Comparison of ENCODE assay signal across 16 mouse cellular contexts in the genomic region with DNA sequence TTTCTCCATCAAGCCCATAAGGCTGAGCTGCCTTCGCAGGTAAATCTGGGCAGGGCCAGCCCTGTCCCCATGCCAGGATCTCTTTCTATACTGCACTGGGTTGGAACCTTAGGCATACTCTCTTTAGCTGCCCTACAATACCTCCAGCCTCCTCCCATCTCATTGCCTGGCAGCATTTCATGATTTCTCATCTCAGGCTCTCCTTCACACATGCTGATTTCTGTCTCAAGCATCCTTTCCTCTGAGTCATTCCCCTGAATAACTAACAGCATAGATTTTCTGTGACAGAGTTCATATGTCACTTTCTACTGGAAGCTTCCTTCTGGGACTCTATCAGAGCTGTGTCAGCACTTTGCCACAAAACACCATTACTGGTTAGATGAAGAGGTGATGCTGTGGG.
DNase-seq lines count a peak whose midpoint lies in the region.
"Had no signal": no experiment of that assay in that cellular context is flagged by ENCODE, and none has a peak within 500 bp of the region (broad histone marks: within the 10 kb centered on the region; RNA-seq: fewer than 3 reads in every experiment).

No protein-coding gene starts in this region.

- peak; percentile 1 for DNase-seq in adrenal gland, adult 2 months
- no peak for DNase-seq in adrenal gland, postnatal 4 days (ENCODE audit: low spot score in 2 of 2)
- peak; percentile 8 to 19 for DNase-seq in frontal cortex, postnatal 36 days (ENCODE audit: low spot score in 2 of 2)
- DNase-seq in frontal cortex, postnatal 10 days (ENCODE audit: low spot score in 2 of 2): no peak
- DNase-seq in Muller cell, postnatal 12 days (ENCODE audit: inconsistent ontology term): peak; percentile 32
- DNase-seq in kidney, postnatal 14 days: no peak
- DNase-seq: adrenal gland, adult 8-10 months; adrenal gland, postnatal 14 days; adrenal gland, postnatal 36 days; B cell, adult 2 months; cerebellum, adult 11-12 months; cerebellum, adult 2 months; cerebellum, adult 9-10 months; cerebellum, postnatal 10 days; cerebellum, postnatal 25 days; forebrain, postnatal 0 days had no signal

Comparison
In these comparisons a context has a peak if more than half of its experiments do, and no peak if none do; other contexts are left out.
1. DNase-seq: peak in adrenal gland, adult 2 months (single experiment), frontal cortex, postnatal 36 days (2 of 2) and Muller cell, postnatal 12 days (single experiment); none in adrenal gland, postnatal 4 days (0 of 2), frontal cortex, postnatal 10 days (0 of 2) and kidney, postnatal 14 days (single experiment).